Mouse (Mus musculus) forebrain, embryonic 11.5 days (tissue): ENCODE data around the gene Epo. TPM values are rescaled to one million over a fixed set of nuclear protein-coding genes. Genes with fewer than 3 reads are reported as not detected.

Experiments
- microRNA-seq: library from miRNA; unstranded; fragments of <30 nt; microRNA quantifications from one replicate; pipeline ENCODE4, GENCODE M21; 2016; ENCODE audit not compliant: insufficient number of aligned reads
- polyA plus RNA-seq: library from polyadenylated mRNA; unstranded; fragments of >200 nt; fragmentation: Nextera tagmentation; extraction: Ambion mirVana; gene quantifications from 2 replicates; pipeline ENCODE4 v1.2.1, GENCODE M21; 2014

The Epo gene
- polyA plus RNA-seq, 1 experiment from 2014 or later, result 0.84 TPM

Small RNAs within 50 kb of the gene (microRNA-seq; reads per million reads assigned to microRNA genes)
- gene Mir6418, result 2.5 reads per million

Other genes with a start within 250 kb of the Epo start
- 3.0 and 3.7 TPM in 2 replicates for gene Ache, start 245.7 kb downstream of the Epo start, polyA plus RNA-seq
- gene Ufsp1, start 238.6 kb downstream of the Epo start, polyA plus RNA-seq, result 6.8 and 8.0 TPM in 2 replicates
- gene Srrt, start 225.6 kb downstream of the Epo start, polyA plus RNA-seq, result 190 TPM in 2 replicates
- gene Trip6, start 218.8 kb downstream of the Epo start, polyA plus RNA-seq, result 50.1 and 56.7 TPM in 2 replicates
- gene Slc12a9, start 199.6 kb downstream of the Epo start, polyA plus RNA-seq, result 9.9 and 10.5 TPM in 2 replicates
- gene Ephb4, start 183.1 kb downstream of the Epo start, polyA plus RNA-seq, result 34.6 and 35.0 TPM in 2 replicates
- gene Zan, start 56.2 kb downstream of the Epo start, polyA plus RNA-seq, result 0.11 and 0.15 TPM in 2 replicates
- gene Pop7, start 30.7 kb downstream of the Epo start, polyA plus RNA-seq, result 55.9 and 62.4 TPM in 2 replicates
- 14.0 and 14.9 TPM in 2 replicates for gene Gigyf1, start 14.7 kb downstream of the Epo start, polyA plus RNA-seq
- gene Gnb2, start 268 bp upstream of the Epo start, polyA plus RNA-seq, result 410 and 508 TPM in 2 replicates
- 20.5 and 22.8 TPM in 2 replicates for gene Actl6b, start 20.3 kb upstream of the Epo start, polyA plus RNA-seq
- gene Tfr2, start 36.6 kb upstream of the Epo start, polyA plus RNA-seq, result 1.2 and 2.1 TPM in 2 replicates
- gene Mospd3, start 67.8 kb upstream of the Epo start, polyA plus RNA-seq, result 20.3 and 22.8 TPM in 2 replicates
- 54.8 and 63.0 TPM in 2 replicates for gene Pcolce, start 80.5 kb upstream of the Epo start, polyA plus RNA-seq
- 0.12 and 0.17 TPM in 2 replicates for gene Fbxo24, start 95.8 kb upstream of the Epo start, polyA plus RNA-seq
- gene Lrch4, start 95.9 kb upstream of the Epo start, polyA plus RNA-seq, result 29.8 and 38.0 TPM in 2 replicates
- gene Gm20605, start 95.9 kb upstream of the Epo start, polyA plus RNA-seq, result 9.9 and 15.3 TPM in 2 replicates
- gene Sap25, start 108.1 kb upstream of the Epo start, polyA plus RNA-seq, result 9.3 and 10.7 TPM in 2 replicates
- 0.25 TPM in 1 of 2 replicates, not detected in the other for gene Irs3, start 112.5 kb upstream of the Epo start, polyA plus RNA-seq
- gene Agfg2, start 151.5 kb upstream of the Epo start, polyA plus RNA-seq, result 23.5 and 26.0 TPM in 2 replicates
- gene Nyap1, start 208.4 kb upstream of the Epo start, polyA plus RNA-seq, result 3.8 and 4.4 TPM in 2 replicates
- 81.1 and 83.5 TPM in 2 replicates for gene Tsc22d4, start 212.5 kb upstream of the Epo start, polyA plus RNA-seq
- 72.8 and 77.9 TPM in 2 replicates for gene Ppp1r35, start 245.6 kb upstream of the Epo start, polyA plus RNA-seq